Mouse (Mus musculus) macrophage (primary cell): ENCODE results near the gene Gmip. TPM values are rescaled to one million over a fixed set of nuclear protein-coding genes. Genes with fewer than 3 reads are reported as not detected.

Experiments used
- H3K27ac ChIP-seq: fragments of 350-480 bp; formaldehyde crosslinking; 2 replicates; pipeline ENCODE4 v1.9.0; 2021
- H3K36me3 ChIP-seq: fragments of 350-480 bp; formaldehyde crosslinking; 2 replicates; pipeline ENCODE4 v1.9.0; 2021; ENCODE audit errors: inconsistent target
- H3K4me3 ChIP-seq: fragments of 350-480 bp; formaldehyde crosslinking; 2 replicates; pipeline ENCODE4 v1.9.0; 2021; ENCODE audit errors: inconsistent target
- H3K79me2 ChIP-seq: fragments of 350-480 bp; formaldehyde crosslinking; 2 replicates; pipeline ENCODE4 v1.9.0; 2021; ENCODE audit errors: inconsistent target
- WGBS: methylation state at CpG from one replicate; pipeline ENCODE4 v1.1.7; 2026; ENCODE audit warnings: inconsistent platforms; ENCODE audit not compliant: missing documents; 5-methylcytosine and 5-hydroxymethylcytosine counted together
- polyA plus RNA-seq: library from polyadenylated mRNA; stranded (reverse); fragments of 250-400 nt; gene quantifications from 3 replicates; pipeline ENCODE4 v1.2.4, GENCODE M21; 2018; ENCODE audit warnings: inconsistent platforms

Gmip gene
- polyA plus RNA-seq, 1 experiment from 2014 or later = 60.5 TPM

DNA sequence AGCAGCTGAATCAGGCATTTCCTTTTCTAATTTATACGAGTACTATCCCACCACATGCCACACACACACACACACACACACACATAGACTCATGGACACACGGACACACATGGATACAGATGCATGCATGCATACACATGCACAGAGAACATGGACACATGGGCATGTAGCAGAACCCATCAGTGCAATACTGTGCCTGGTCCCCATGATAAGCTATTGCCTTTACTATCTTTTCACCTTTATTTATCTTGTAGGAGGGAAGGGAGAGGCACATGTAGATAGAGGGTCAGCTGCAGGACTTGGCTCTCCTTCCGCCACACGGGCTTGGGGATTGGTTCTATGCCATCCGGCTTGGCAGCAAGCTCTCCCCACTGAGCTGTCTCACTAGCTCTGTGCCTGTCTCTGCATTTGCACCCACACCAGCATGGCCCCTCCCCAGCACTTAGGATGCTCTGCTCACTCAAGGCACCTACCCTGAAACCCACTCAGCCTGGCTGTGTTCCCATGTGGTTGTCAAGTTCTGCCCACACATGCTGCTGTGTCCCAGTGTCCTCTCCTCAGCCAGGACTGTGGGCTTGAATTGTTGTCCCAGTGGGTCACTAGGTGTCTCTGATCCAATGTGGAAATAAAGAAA, 55.0 kb downstream of the Gmip start:
- no peak overlapping the region for H3K27ac ChIP-seq
- H3K36me3 ChIP-seq = no peaks in the 10 kb centered on the region
- H3K79me2 ChIP-seq = no peaks in the 10 kb centered on the region
- WGBS = 95% methylated on average over 5 of the region's 5 CpGs
- no peak overlapping the region for H3K4me3 ChIP-seq

GRCm38 (mm10) chr8:69864180-69864579, 55.7 kb downstream of the Gmip start:
- H3K36me3 ChIP-seq = no peaks in the 10 kb centered on the region
- H3K4me3 ChIP-seq = no peak overlapping the region
- WGBS = 94% methylated on average over 5 of the region's 5 CpGs
- no peak overlapping the region for H3K27ac ChIP-seq
- no peaks in the 10 kb centered on the region for H3K79me2 ChIP-seq

- Histone ChIP-seq H3K4me3 (no peak overlapping the region), H3K36me3 (no peaks in the 10 kb centered on the region), H3K27ac (no peak overlapping the region), H3K79me2 (no peaks in the 10 kb centered on the region)
- 96% methylated on average over 4 of the region's 5 CpGs for WGBS
Observed at GRCm38 (mm10) chr8:69867696-69868326, 59.3 kb downstream of the Gmip start.

- H3K36me3 ChIP-seq = no peaks in the 10 kb centered on the region
- no peak overlapping the region for H3K27ac ChIP-seq
- H3K4me3 ChIP-seq = no peak overlapping the region
- H3K79me2 ChIP-seq = no peaks in the 10 kb centered on the region
- WGBS = 91% methylated on average over 11 of the region's 11 CpGs
Observed at GRCm38 (mm10) chr8:69870003-69870765, 61.7 kb downstream of the Gmip start.

GRCm38 (mm10) chr8:69870907-69871306, 62.4 kb downstream of the Gmip start:
- H3K36me3 ChIP-seq = no peaks in the 10 kb centered on the region
- H3K4me3 ChIP-seq = no peak overlapping the region
- H3K27ac ChIP-seq = no peak overlapping the region
- no peaks in the 10 kb centered on the region for H3K79me2 ChIP-seq
- 93% methylated on average over 6 of the region's 6 CpGs for WGBS

Other genes with a start within 250 kb of the Gmip start
- 7.1 to 10.8 TPM (median 8.6 TPM) in 3 replicates for gene Zfp868, start 183.1 kb upstream of the Gmip start, polyA plus RNA-seq
- gene Zfp964, start 154.2 kb upstream of the Gmip start, polyA plus RNA-seq = 0.38 to 0.52 TPM (median 0.46 TPM) in 3 replicates
- 13.1 to 18.8 TPM (median 17.6 TPM) in 3 replicates for gene Zfp869, start 98.0 kb upstream of the Gmip start, polyA plus RNA-seq
- gene Zfp963, start 58.7 kb upstream of the Gmip start, polyA plus RNA-seq = 3.1 to 6.2 TPM (median 3.8 TPM) in 3 replicates
- gene Gm20422, start 33.8 kb upstream of the Gmip start, polyA plus RNA-seq = 0.75 TPM in 1 of 3 replicates, not detected in the others
- 22.5 to 33.4 TPM (median 32.7 TPM) in 3 replicates for gene Atp13a1, start 17.5 kb upstream of the Gmip start, polyA plus RNA-seq
- 10.1 to 11.2 TPM (median 10.2 TPM) in 3 replicates for gene Zfp866, start 17.5 kb upstream of the Gmip start, polyA plus RNA-seq
- 0.36 to 0.38 TPM (median 0.37 TPM) in 3 replicates for gene Lpar2, start 13.8 kb downstream of the Gmip start, polyA plus RNA-seq
- gene Pbx4, start 23.8 kb downstream of the Gmip start, polyA plus RNA-seq = 0.34 TPM in 1 of 3 replicates, not detected in the others
- not detected in 3 replicates for gene Cilp2, start 79.0 kb downstream of the Gmip start, polyA plus RNA-seq
- 0.22 to 0.84 TPM in 2 of 3 replicates, not detected in the other for gene Tssk6, start 93.5 kb downstream of the Gmip start, polyA plus RNA-seq
- gene Ndufa13, start 93.9 kb downstream of the Gmip start, polyA plus RNA-seq = 46.3 to 85.8 TPM (median 78.8 TPM) in 3 replicates
- gene Yjefn3, start 94.0 kb downstream of the Gmip start, polyA plus RNA-seq = 0.68 TPM in 1 of 3 replicates, not detected in the others
- gene Gatad2a, start 187.7 kb downstream of the Gmip start, polyA plus RNA-seq = 38.2 to 65.2 TPM (median 54.8 TPM) in 3 replicates
- gene Mau2, start 234.1 kb downstream of the Gmip start, polyA plus RNA-seq = 11.9 to 29.5 TPM (median 18.7 TPM) in 3 replicates
- 21.0 to 34.1 TPM (median 22.9 TPM) in 3 replicates for gene Sugp1, start 234.1 kb downstream of the Gmip start, polyA plus RNA-seq